Mouse (Mus musculus): Measurements from ENCODE around the gene Scaf8. TPM values are rescaled to one million over a fixed set of nuclear protein-coding genes. Genes with fewer than 3 reads are reported as not detected.
"Not testable (repeated sequence)": the region's sequence is repeated elsewhere in the genome, so short reads cannot be mapped to it uniquely, and the experiment has no call there.

Gene Scaf8
- polyA plus RNA-seq, 1 experiment from 2014 or later, result 13.7 TPM

DNA sequence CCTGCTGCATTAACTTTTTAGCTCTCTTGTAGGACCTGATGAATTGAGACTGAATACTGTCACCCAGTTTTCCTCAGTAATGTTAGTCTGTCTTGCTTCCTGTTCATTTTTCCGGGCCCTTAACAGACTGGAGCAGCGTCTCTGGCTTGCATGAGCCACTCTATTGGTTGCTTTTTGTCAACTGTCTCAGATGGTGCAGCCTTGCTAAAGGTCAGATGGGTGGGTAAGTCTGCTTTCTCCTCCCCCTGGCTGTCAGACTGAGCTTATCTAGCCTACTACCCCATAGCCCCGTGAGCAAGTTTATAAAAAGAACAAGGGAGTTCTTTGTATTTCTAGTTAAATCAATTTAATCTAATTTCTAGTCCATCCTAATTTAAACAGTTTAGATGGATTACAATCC, 23.6 kb downstream of the Scaf8 start:
- Histone ChIP-seq H3K27me3 (ENCODE audit: control insufficient read depth, insufficient read depth, low read length) (no peaks in the 10 kb centered on the region), H3K4me2 (ENCODE audit: low read depth, low read length) (peak overlapping the region; percentile 28; the same call in 1 of the 2 replicates), H3K36me3 (ENCODE audit: control insufficient read depth, insufficient read depth) (no peaks in the 10 kb centered on the region), H3K9me3 (replicated peaks; ENCODE audit: control insufficient read depth, low read length) (no peaks in the 10 kb centered on the region), H3K4me1 (ENCODE audit: control insufficient read depth, insufficient read depth, low read length) (peaks cover 42% of the 10 kb centered on the region), H3K9ac (ENCODE audit: low read length) (no peak overlapping the region), H3K4me3 (ENCODE audit: low read length) (no peak overlapping the region), H3K27ac (ENCODE audit: low read length) (peak overlapping the region; percentile 67)
- peak; percentile 76 for ATAC-seq (replicated peaks; ENCODE audit: extremely low read depth, insufficient read depth, low FRiP score)
- 6% methylated on average over 3 of the region's 3 CpGs for WGBS

DNA sequence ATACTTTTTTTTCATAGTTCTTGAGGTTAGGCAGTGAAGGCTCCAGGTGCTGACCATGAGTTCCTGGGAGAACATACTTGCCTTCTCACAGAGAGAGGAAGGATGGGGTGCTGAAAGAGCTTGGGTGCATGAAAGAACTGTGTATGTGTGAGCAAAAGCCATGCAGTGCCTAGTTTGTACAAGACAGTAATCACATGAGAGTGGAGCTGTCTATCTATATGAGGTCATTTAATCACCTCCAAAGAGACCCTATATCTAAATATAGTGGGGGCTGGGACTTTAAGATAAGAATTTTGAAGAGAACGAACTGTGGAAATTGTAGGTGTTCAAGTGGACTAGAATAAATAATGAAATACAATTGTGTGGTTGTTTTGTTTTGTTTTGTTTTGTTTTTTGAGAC, 25.3 kb downstream of the Scaf8 start:
- no peak overlapping the region for H3K27ac ChIP-seq (ENCODE audit: low read length)
- no peaks in the 10 kb centered on the region; the same call in 1 of the 2 replicates for H3K36me3 ChIP-seq (ENCODE audit: control insufficient read depth, insufficient read depth)
- H3K4me2 ChIP-seq (ENCODE audit: low read depth, low read length), result no peak overlapping the region
- ATAC-seq (replicated peaks; ENCODE audit: extremely low read depth, insufficient read depth, low FRiP score), result no peak
- no peaks in the 10 kb centered on the region for H3K27me3 ChIP-seq (ENCODE audit: control insufficient read depth, insufficient read depth, low read length)
- H3K9me3 ChIP-seq (replicated peaks; ENCODE audit: control insufficient read depth, low read length), result no peaks in the 10 kb centered on the region
- whole genome bisulfite sequencing, result 38% methylated on average over 1 of the region's 1 CpGs
- peaks cover 47% of the 10 kb centered on the region for H3K4me1 ChIP-seq (ENCODE audit: control insufficient read depth, insufficient read depth, low read length)
- no peak overlapping the region for H3K4me3 ChIP-seq (ENCODE audit: low read length)
- no peak overlapping the region for H3K9ac ChIP-seq (ENCODE audit: low read length)

DNA sequence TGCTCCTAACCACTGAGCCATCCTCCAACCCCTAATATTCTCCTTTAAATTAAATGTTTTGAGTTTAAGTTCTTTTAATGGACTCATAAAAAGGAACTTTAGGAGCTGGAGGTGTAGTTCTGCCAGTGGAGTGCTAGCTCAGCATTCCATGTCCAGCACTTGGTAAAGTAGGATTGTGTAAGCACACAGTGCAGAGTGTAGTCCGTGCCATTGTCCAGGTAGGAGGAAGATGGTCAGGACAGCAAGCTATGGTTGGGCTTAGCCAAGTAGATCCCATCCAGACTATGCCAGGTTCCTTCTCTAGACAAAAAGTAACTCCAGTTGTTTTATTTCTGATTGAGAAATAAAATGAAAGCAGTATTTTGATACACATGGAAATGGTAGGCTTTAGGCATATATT, 34.1 kb downstream of the Scaf8 start:
- no peak for ATAC-seq (replicated peaks; ENCODE audit: extremely low read depth, insufficient read depth, low FRiP score)
- Histone ChIP-seq H3K9me3 (replicated peaks; ENCODE audit: control insufficient read depth, low read length) (no peaks in the 10 kb centered on the region), H3K4me3 (ENCODE audit: low read length) (no peak overlapping the region), H3K4me1 (ENCODE audit: control insufficient read depth, insufficient read depth, low read length) (peaks cover 9% of the 10 kb centered on the region), H3K4me2 (ENCODE audit: low read depth, low read length) (no peak overlapping the region), H3K36me3 (ENCODE audit: control insufficient read depth, insufficient read depth) (peaks cover 8% of the 10 kb centered on the region), H3K9ac (ENCODE audit: low read length) (no peak overlapping the region), H3K27me3 (ENCODE audit: control insufficient read depth, insufficient read depth, low read length) (no peaks in the 10 kb centered on the region), H3K27ac (ENCODE audit: low read length) (no peak overlapping the region)
- 97% methylated on average over 1 of the region's 1 CpGs for WGBS

DNA sequence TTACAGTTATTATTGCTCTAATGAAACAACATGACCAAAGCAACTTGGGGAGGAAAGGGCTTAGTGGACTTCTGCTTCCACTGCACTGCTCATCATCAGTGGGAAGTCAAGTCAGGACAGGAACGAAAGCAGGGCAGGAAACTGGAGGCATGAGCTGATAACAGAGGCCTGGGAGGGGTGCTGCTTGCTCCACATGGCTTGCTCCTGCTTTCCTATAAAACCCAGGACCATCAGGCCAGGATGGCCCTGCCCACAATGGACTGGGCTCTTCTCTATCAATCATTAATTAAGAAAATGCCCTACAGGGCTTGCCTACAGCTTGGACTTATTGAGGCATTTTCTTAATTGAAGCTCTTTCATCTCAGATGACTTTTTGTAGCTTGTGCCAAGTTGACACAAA, 34.8 kb downstream of the Scaf8 start:
- no peaks in the 10 kb centered on the region for H3K9me3 ChIP-seq (replicated peaks; ENCODE audit: control insufficient read depth, low read length)
- no peaks in the 10 kb centered on the region for H3K27me3 ChIP-seq (ENCODE audit: control insufficient read depth, insufficient read depth, low read length)
- H3K27ac ChIP-seq (ENCODE audit: low read length), result no peak overlapping the region
- peaks cover 10% of the 10 kb centered on the region for H3K36me3 ChIP-seq (ENCODE audit: control insufficient read depth, insufficient read depth)
- no peak overlapping the region for H3K4me2 ChIP-seq (ENCODE audit: low read depth, low read length)
- no peak overlapping the region for H3K9ac ChIP-seq (ENCODE audit: low read length)
- 13% methylated on average over 1 of the region's 1 CpGs for WGBS
- H3K4me3 ChIP-seq (ENCODE audit: low read length), result no peak overlapping the region
- no peak for ATAC-seq (replicated peaks; ENCODE audit: extremely low read depth, insufficient read depth, low FRiP score)
- H3K4me1 ChIP-seq (ENCODE audit: control insufficient read depth, insufficient read depth, low read length), result peaks cover 6% of the 10 kb centered on the region; the same call in 1 of the 2 replicates

DNA sequence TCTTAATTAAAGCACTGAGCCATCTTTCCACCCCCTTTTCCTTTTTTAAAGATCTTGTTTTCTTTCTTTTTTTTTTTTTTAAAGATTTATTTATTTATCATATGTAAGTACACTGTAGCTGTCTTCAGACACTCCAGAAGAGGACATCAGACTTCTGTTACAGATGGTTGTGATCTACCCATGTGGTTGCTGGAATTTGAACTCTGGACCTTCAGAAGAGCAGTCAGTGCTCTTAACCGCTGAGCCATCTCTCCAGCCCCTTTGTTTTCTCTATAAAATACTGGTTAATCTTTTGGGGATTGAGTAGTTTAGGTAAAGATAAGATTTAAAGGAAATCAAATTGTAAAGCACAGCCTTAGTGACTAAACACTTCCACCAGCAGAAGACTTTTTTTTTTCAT, 35.9 kb downstream of the Scaf8 start:
- not testable (repeated sequence) for H3K27ac ChIP-seq (ENCODE audit: low read length); H3K27me3 ChIP-seq (ENCODE audit: control insufficient read depth, insufficient read depth, low read length); ATAC-seq (replicated peaks; ENCODE audit: extremely low read depth, insufficient read depth, low FRiP score); H3K9ac ChIP-seq (ENCODE audit: low read length); H3K9me3 ChIP-seq (replicated peaks; ENCODE audit: control insufficient read depth, low read length); H3K4me2 ChIP-seq (ENCODE audit: low read depth, low read length); H3K4me3 ChIP-seq (ENCODE audit: low read length); H3K36me3 ChIP-seq (ENCODE audit: control insufficient read depth, insufficient read depth); H3K4me1 ChIP-seq (ENCODE audit: control insufficient read depth, insufficient read depth, low read length)
- WGBS, result 76% methylated on average over 1 of the region's 1 CpGs

DNA sequence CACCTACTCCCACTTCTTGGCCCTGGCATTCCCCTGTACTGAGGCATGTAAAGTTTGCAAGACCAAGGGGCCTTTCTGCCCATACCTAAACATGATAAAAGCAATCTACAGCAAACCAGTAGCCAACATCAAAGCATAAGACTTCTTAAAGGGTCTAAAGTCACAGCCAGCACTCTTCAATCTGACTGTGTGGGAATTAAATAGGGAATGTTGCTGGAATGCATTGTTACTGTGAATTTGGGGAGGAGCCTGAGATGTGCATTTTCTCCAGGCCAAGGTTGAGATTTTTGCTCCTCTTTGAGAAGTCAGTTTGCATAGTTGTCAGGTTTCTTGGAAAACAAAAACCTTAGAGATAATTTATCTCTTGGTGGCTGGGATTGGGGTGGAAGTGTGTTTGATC, 36.4 kb downstream of the Scaf8 start:
- no peak for ATAC-seq (replicated peaks; ENCODE audit: extremely low read depth, insufficient read depth, low FRiP score)
- Histone ChIP-seq H3K27ac (ENCODE audit: low read length) (no peak overlapping the region), H3K4me3 (ENCODE audit: low read length) (no peak overlapping the region), H3K4me2 (ENCODE audit: low read depth, low read length) (no peak overlapping the region), H3K4me1 (ENCODE audit: control insufficient read depth, insufficient read depth, low read length) (peaks cover 4% of the 10 kb centered on the region; the same call in 1 of the 2 replicates), H3K9me3 (replicated peaks; ENCODE audit: control insufficient read depth, low read length) (no peaks in the 10 kb centered on the region), H3K36me3 (ENCODE audit: control insufficient read depth, insufficient read depth) (peaks cover 11% of the 10 kb centered on the region; the same call in 1 of the 2 replicates), H3K27me3 (ENCODE audit: control insufficient read depth, insufficient read depth, low read length) (no peaks in the 10 kb centered on the region), H3K9ac (ENCODE audit: low read length) (no peak overlapping the region)

DNA sequence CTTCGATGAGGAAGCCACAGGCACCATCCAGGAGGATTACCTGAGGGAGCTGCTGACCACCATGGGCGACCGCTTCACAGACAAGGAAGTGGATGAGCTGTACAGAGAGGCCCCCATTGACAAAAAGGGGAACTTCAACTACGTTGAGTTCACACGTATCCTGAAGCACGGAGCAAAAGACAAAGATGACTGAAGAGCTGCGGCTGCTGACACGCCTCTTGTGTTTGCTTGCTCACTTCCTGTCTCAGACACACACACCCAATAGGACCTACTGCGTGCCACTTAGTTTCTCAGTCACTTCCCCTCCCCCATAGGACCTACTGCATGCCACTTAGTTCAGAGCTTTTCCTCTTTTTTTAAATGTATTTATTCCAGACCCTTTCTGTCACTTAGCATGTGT, 41.4 kb downstream of the Scaf8 start:
- not testable (repeated sequence) for H3K4me2 ChIP-seq (ENCODE audit: low read depth, low read length); H3K27ac ChIP-seq (ENCODE audit: low read length); H3K9me3 ChIP-seq (replicated peaks; ENCODE audit: control insufficient read depth, low read length); H3K4me3 ChIP-seq (ENCODE audit: low read length); H3K4me1 ChIP-seq (ENCODE audit: control insufficient read depth, insufficient read depth, low read length); H3K27me3 ChIP-seq (ENCODE audit: control insufficient read depth, insufficient read depth, low read length); ATAC-seq (replicated peaks; ENCODE audit: extremely low read depth, insufficient read depth, low FRiP score); H3K9ac ChIP-seq (ENCODE audit: low read length)
- H3K36me3 ChIP-seq (ENCODE audit: control insufficient read depth, insufficient read depth), result peaks cover 13% of the 10 kb centered on the region
- 80% methylated on average over 9 of the region's 9 CpGs for WGBS

DNA sequence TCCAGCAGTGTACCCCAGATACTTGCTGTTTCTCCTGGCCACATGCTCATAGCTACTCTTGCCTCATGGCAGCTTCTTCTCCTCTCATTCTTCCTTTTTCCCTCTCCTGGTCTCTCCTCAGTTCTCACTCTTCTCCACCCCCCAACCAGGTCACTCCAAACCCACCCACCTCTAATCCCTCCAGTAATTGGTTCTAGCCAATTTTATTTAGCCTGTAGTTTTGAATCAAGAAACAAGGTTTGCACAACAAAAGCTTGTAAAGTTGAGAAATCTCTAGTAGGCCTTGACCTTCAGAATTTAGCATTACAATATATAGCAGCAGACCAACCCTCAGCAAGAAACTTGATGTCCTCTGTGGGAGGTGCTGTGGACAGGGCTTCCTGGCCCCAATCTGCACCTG, 42.2 kb downstream of the Scaf8 start:
- no peak for ATAC-seq (replicated peaks; ENCODE audit: extremely low read depth, insufficient read depth, low FRiP score)
- Histone ChIP-seq H3K27ac (ENCODE audit: low read length) (no peak overlapping the region), H3K36me3 (ENCODE audit: control insufficient read depth, insufficient read depth) (peaks cover 13% of the 10 kb centered on the region), H3K9me3 (replicated peaks; ENCODE audit: control insufficient read depth, low read length) (no peaks in the 10 kb centered on the region), H3K4me3 (ENCODE audit: low read length) (no peak overlapping the region), H3K4me2 (ENCODE audit: low read depth, low read length) (no peak overlapping the region), H3K4me1 (ENCODE audit: control insufficient read depth, insufficient read depth, low read length) (0 out of 2 replicates have a peak, but pooled peaks cover 2% of the 10 kb centered on the region), H3K9ac (ENCODE audit: low read length) (no peak overlapping the region), H3K27me3 (ENCODE audit: control insufficient read depth, insufficient read depth, low read length) (no peaks in the 10 kb centered on the region)

DNA sequence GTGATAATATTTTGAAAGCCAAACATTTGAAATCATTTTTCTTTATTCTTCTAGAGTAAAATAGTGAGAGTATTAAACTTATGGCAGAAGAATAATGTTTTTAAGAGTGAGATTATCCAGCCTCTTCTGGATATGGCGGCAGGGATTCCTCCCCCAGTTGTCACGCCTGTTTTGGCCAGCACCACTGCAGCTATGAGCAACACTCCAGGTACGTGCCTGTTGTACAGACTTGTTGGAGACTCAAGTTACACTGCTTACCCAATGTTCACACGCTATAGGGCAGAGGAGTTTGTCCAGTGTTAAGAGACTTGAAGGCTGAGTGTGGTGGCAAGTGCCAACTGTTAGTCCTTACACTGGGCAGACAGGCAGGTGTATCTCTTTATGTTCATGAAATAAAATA, 48.1 kb downstream of the Scaf8 start:
- Histone ChIP-seq H3K36me3 (ENCODE audit: control insufficient read depth, insufficient read depth) (peaks cover 15% of the 10 kb centered on the region), H3K4me3 (ENCODE audit: low read length) (no peak overlapping the region), H3K9ac (ENCODE audit: low read length) (no peak overlapping the region), H3K4me2 (ENCODE audit: low read depth, low read length) (no peak overlapping the region), H3K4me1 (ENCODE audit: control insufficient read depth, insufficient read depth, low read length) (no peaks in the 10 kb centered on the region), H3K27ac (ENCODE audit: low read length) (no peak overlapping the region), H3K9me3 (replicated peaks; ENCODE audit: control insufficient read depth, low read length) (no peaks in the 10 kb centered on the region), H3K27me3 (ENCODE audit: control insufficient read depth, insufficient read depth, low read length) (no peaks in the 10 kb centered on the region)
- 73% methylated on average over 4 of the region's 4 CpGs for WGBS
- no peak for ATAC-seq (replicated peaks; ENCODE audit: extremely low read depth, insufficient read depth, low FRiP score)
